Mouse (Mus musculus) intestine, postnatal 0 days (tissue): ENCODE data around the gene Sstr4. TPM values are rescaled to one million over a fixed set of nuclear protein-coding genes. Genes with fewer than 3 reads are reported as not detected.
A peak's percentile ranks its signal among the peaks of the same experiment; 100 is the strongest.

ENCODE experiments used
- ATAC-seq: fragments of 200-750 bp; cut with Nextera tagmentation; 2 replicates; pipeline ENCODE4 v1.8.0; 2017; ENCODE audit warnings: mild to moderate bottlenecking, moderate TSS enrichment, moderate library complexity
- H3K27ac ChIP-seq: fragments of 300-500 bp; sonication (generic); 2 replicates; pipeline ENCODE4 v1.5.1; 2014; ENCODE audit warnings: mild to moderate bottlenecking, low read depth, low read length, moderate library complexity
- H3K27me3 ChIP-seq: fragments of 300-500 bp; sonication (generic); replicated peaks from 2 replicates; pipeline ENCODE4 v1.6.1; 2014; ENCODE audit warnings: low read length, mixed read lengths; ENCODE audit not compliant: control insufficient read depth, insufficient read depth
- H3K36me3 ChIP-seq: fragments of 300-500 bp; sonication (generic); 2 replicates; pipeline ENCODE4 v1.6.1; 2014; ENCODE audit warnings: mild to moderate bottlenecking, moderate library complexity; ENCODE audit not compliant: control insufficient read depth, insufficient read depth
- H3K4me1 ChIP-seq: fragments of 300-500 bp; sonication (generic); replicated peaks from 2 replicates; pipeline ENCODE4 v1.6.1; 2014; ENCODE audit warnings: antibody characterized with exemption, low read length, mixed read lengths; ENCODE audit not compliant: control insufficient read depth, insufficient read depth
- H3K4me2 ChIP-seq: fragments of 300-500 bp; sonication (generic); replicated peaks from 2 replicates; pipeline ENCODE4 v1.6.1; 2014; ENCODE audit warnings: low read depth, mild to moderate bottlenecking, moderate library complexity
- H3K4me3 ChIP-seq: fragments of 300-500 bp; sonication (generic); 2 replicates; pipeline ENCODE4 v1.5.1; 2014; ENCODE audit warnings: low read depth, low read length
- H3K9ac ChIP-seq: fragments of 300-500 bp; sonication (generic); 2 replicates; pipeline ENCODE4 v1.6.1; 2014; ENCODE audit warnings: mild to moderate bottlenecking, low read depth, low read length
- H3K9me3 ChIP-seq: fragments of 300-500 bp; sonication (generic); 2 replicates; pipeline ENCODE4 v1.6.1; 2016; ENCODE audit warnings: mixed run types; ENCODE audit not compliant: control insufficient read depth
- CTCF ChIP-seq: sonication (generic); IDR thresholded peaks from 2 replicates; pipeline ENCODE4 v1.5.1; 2016; ENCODE audit warnings: low read depth, mild to moderate bottlenecking, control low read depth, antibody characterized with exemption, moderate library complexity
- WGBS: fragments of 180-500 bp; shearing (Covaris S2); extraction: QIAGEN DNeasy Blood & Tissue Kit; methylation state at CpG from one replicate; pipeline ENCODE4 v1.1.7; 2014; 5-methylcytosine and 5-hydroxymethylcytosine counted together
- polyA plus RNA-seq: library from polyadenylated mRNA; unstranded; fragments of >200 nt; fragmentation: Nextera tagmentation; extraction: Ambion mirVana; gene quantifications from 2 replicates; pipeline ENCODE4 v1.2.1, GENCODE M21; 2015

The Sstr4 gene
- polyA plus RNA-seq, 1 experiment from 2014 or later = 0.78 TPM

DNA sequence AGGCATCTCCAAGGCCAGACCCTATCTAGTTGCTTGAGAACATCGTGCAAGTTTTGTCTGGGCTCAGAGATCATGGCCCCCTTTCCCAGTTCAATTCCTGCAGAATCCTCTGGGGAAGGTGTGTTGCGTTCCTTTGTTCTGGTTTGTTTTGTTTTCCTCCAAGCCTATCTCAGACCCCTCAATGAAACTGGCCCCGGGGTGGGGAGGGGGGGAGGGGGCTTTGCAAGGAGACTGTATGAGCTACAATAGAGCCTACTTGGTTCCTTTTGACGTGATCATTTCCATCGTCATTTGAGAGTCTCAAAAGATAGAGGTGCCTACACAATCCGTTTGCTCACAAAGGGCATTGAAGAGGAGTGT is 13.6 kb downstream of the Sstr4 start:
- peaks cover 18% of the 10 kb centered on the region for H3K27me3 ChIP-seq
- WGBS = 33% methylated on average over 6 of the region's 6 CpGs
- TF ChIP-seq CTCF = no peak
- no peak for ATAC-seq
- no peak overlapping the region for H3K9ac ChIP-seq
- H3K36me3 ChIP-seq = no peaks in the 10 kb centered on the region
- H3K4me1 ChIP-seq = peaks cover 5% of the 10 kb centered on the region; the same call in 1 of the 2 replicates
- no peaks in the 10 kb centered on the region for H3K9me3 ChIP-seq
- peak overlapping the region; percentile 79 for H3K4me2 ChIP-seq
- no peak overlapping the region for H3K27ac ChIP-seq
- H3K4me3 ChIP-seq = no peak overlapping the region

DNA sequence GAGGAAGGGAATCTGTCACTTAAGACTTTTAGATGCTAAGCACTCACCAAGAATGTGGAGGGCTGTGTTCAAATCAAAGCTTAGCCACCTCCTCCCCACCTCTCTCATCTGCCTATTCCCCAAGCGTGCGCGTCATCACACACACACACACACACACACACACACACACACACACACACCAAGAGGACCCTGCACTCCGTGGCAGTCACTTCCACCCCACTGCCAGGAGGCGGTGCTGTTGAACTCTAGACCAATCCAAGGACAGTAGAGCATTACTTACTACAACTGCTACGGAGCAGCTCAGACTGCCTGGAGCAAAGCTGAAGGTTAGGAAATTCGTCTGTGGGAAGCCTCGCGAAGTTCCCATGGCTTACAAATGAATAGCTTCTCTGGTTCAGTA is 14.0 kb downstream of the Sstr4 start:
- 0 out of 2 replicates have a peak overlapping the region, but pooled peaks have one; percentile 79 for H3K4me2 ChIP-seq
- peak; percentile 83 for ATAC-seq
- peaks cover 18% of the 10 kb centered on the region for H3K27me3 ChIP-seq
- 23% methylated on average over 9 of the region's 9 CpGs for WGBS
- no peak overlapping the region for H3K9ac ChIP-seq
- no peak overlapping the region for H3K27ac ChIP-seq
- no peak overlapping the region for H3K4me3 ChIP-seq
- H3K9me3 ChIP-seq = no peaks in the 10 kb centered on the region
- peaks cover 5% of the 10 kb centered on the region; the same call in 1 of the 2 replicates for H3K4me1 ChIP-seq
- no peaks in the 10 kb centered on the region for H3K36me3 ChIP-seq
- peak; percentile 97 for TF ChIP-seq CTCF

DNA sequence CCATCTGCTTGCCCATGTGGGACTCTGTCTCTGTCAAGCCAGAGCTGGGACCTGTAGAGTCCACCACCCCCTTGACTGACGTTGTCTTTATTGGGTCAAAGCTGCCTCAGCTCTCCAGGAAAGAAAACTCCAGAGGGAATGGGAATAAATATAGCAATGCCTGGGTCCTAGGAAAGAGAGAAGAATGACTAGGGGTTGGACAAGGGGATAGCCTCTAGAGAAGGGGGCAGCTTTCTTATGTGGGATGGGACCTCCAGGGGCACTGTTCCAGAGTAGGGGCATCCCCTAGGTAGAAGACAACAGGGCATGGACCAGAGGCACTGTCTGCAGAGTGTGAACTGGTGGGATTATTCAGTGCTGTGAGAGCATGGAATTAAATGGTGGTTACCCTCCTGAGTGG is 14.7 kb downstream of the Sstr4 start:
- Histone ChIP-seq H3K4me1 (peaks cover 5% of the 10 kb centered on the region; the same call in 1 of the 2 replicates), H3K9ac (no peak overlapping the region), H3K4me2 (no peak overlapping the region), H3K9me3 (no peaks in the 10 kb centered on the region), H3K27me3 (peaks cover 18% of the 10 kb centered on the region), H3K4me3 (no peak overlapping the region), H3K27ac (no peak overlapping the region), H3K36me3 (no peaks in the 10 kb centered on the region)
- WGBS = 100% methylated on average over 1 of the region's 1 CpGs
- TF ChIP-seq CTCF = no peak
- ATAC-seq = no peak

- H3K27me3 ChIP-seq = no peaks in the 10 kb centered on the region
These were observed 24.0 kb downstream of the Sstr4 start for GRCm38 (mm10) chr2:148419151-148419550.

DNA sequence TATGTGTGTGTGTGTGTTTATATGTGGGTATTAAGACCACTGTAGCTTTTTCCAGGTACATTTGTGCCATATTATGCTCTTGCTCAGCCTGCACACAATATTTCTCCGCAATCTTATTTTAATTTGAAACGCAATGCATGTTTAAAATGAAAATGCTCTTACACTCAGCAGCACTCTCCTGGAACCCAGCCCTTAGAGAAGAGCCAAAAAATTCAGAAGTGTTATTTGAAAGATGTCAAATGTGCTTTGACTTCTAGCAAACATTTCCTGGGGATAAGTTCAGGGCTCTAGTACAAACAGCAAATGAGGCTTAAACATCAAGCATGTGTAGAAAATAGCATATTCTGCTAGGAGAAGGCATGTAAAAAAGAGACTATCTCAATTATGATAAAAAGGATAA is 24.6 kb downstream of the Sstr4 start:
- Histone ChIP-seq H3K4me1 (no peaks in the 10 kb centered on the region), H3K36me3 (no peaks in the 10 kb centered on the region), H3K9ac (no peak overlapping the region), H3K27me3 (no peaks in the 10 kb centered on the region), H3K9me3 (no peaks in the 10 kb centered on the region), H3K4me2 (no peak overlapping the region), H3K4me3 (no peak overlapping the region), H3K27ac (no peak overlapping the region)
- 80% methylated on average over 2 of the region's 2 CpGs for WGBS
- ATAC-seq = no peak
- no peak for TF ChIP-seq CTCF

More at GRCm38 (mm10) chr2:148419151-148419550, 24.0 kb downstream of the Sstr4 start:
- no peaks in the 10 kb centered on the region for H3K4me1 ChIP-seq
- H3K36me3 ChIP-seq = no peaks in the 10 kb centered on the region
- no peaks in the 10 kb centered on the region for H3K9me3 ChIP-seq
- TF ChIP-seq CTCF = no peak
- no peak overlapping the region for H3K4me3 ChIP-seq
- H3K27ac ChIP-seq = no peak overlapping the region
- ATAC-seq = no peak
- WGBS = 49% methylated on average over 3 of the region's 3 CpGs
- no peak overlapping the region for H3K4me2 ChIP-seq
- H3K9ac ChIP-seq = no peak overlapping the region

- Histone ChIP-seq H3K9me3 (no peaks in the 10 kb centered on the region), H3K27me3 (no peaks in the 10 kb centered on the region), H3K4me3 (no peak overlapping the region), H3K4me2 (no peak overlapping the region), H3K36me3 (no peaks in the 10 kb centered on the region), H3K4me1 (no peaks in the 10 kb centered on the region), H3K27ac (no peak overlapping the region), H3K9ac (no peak overlapping the region)
- WGBS = 54% methylated on average over 1 of the region's 1 CpGs
- TF ChIP-seq CTCF = no peak
- no peak for ATAC-seq
These were observed 26.0 kb downstream of the Sstr4 start for GRCm38 (mm10) chr2:148421112-148421511.

DNA sequence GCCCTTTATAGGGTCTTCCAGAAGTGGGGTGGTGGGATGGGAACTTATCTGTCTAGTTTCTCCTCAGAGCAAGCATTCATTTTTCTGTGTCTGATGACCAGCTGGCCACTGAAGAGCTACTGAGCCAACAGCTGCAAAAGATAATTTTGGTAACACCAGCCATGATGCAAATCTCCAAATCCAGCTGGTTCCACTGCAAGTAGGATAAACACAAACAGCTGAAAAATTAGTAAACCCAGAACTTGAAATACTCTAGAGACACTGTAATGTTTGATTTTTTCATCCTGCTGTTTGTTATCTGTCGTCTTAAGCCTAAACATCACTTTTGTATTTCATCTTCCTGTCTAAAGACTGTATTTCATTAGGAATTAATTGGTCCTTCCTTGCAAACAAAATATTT is 26.6 kb downstream of the Sstr4 start:
- Histone ChIP-seq H3K9me3 (no peaks in the 10 kb centered on the region), H3K27me3 (no peaks in the 10 kb centered on the region), H3K4me3 (no peak overlapping the region), H3K4me1 (no peaks in the 10 kb centered on the region), H3K27ac (no peak overlapping the region), H3K4me2 (no peak overlapping the region), H3K36me3 (no peaks in the 10 kb centered on the region), H3K9ac (no peak overlapping the region)
- no peak for TF ChIP-seq CTCF
- WGBS = 62% methylated on average over 1 of the region's 1 CpGs
- no peak for ATAC-seq
